Mouse (Mus musculus): Measurements from ENCODE around the gene Arvcf.

- TF ChIP-seq CTCF (IDR thresholded peaks at IDR 0.05; ENCODE audit: low read depth, low read length) (no peak), POLR2A (IDR thresholded peaks at IDR 0.05; ENCODE audit: borderline replicate concordance, low read depth, low read length) (no peak)
Observed at GRCm38 (mm10) chr16:18337261-18337660, 10.7 kb upstream of the Arvcf start.
